Mouse (Mus musculus) brown adipose tissue, adult 24 weeks (tissue): Measurements from ENCODE around the gene Tssc4. TPM values are rescaled to one million over a fixed set of nuclear protein-coding genes. Genes with fewer than 3 reads are reported as not detected.

Experiments
- H3K27ac ChIP-seq: fragments of 200-500 bp; replicated peaks from 2 replicates; pipeline ENCODE4 v1.5.1; 2012; ENCODE audit warnings: low read depth, mild to moderate bottlenecking, low read length
- H3K4me1 ChIP-seq: fragments of 200-500 bp; 2 replicates; pipeline ENCODE4 v1.6.1; 2012; ENCODE audit warnings: low read length, mixed read lengths; ENCODE audit not compliant: control insufficient read depth, insufficient read depth, insufficient read length
- H3K4me3 ChIP-seq: fragments of 200-500 bp; 2 replicates; pipeline ENCODE4 v1.5.1; 2012; ENCODE audit warnings: low read depth, mild to moderate bottlenecking, low read length, moderate library complexity; ENCODE audit not compliant: insufficient read depth
- polyA plus RNA-seq: library from polyadenylated mRNA; stranded (reverse); fragments of >200 nt; gene quantifications from 2 replicates; pipeline ENCODE4 v1.2.4, GENCODE M21; 2012; ENCODE audit not compliant: missing spikeins, insufficient read depth, insufficient read length

Tssc4 gene
- polyA plus RNA-seq, 1 experiment: 13.2 TPM

DNA sequence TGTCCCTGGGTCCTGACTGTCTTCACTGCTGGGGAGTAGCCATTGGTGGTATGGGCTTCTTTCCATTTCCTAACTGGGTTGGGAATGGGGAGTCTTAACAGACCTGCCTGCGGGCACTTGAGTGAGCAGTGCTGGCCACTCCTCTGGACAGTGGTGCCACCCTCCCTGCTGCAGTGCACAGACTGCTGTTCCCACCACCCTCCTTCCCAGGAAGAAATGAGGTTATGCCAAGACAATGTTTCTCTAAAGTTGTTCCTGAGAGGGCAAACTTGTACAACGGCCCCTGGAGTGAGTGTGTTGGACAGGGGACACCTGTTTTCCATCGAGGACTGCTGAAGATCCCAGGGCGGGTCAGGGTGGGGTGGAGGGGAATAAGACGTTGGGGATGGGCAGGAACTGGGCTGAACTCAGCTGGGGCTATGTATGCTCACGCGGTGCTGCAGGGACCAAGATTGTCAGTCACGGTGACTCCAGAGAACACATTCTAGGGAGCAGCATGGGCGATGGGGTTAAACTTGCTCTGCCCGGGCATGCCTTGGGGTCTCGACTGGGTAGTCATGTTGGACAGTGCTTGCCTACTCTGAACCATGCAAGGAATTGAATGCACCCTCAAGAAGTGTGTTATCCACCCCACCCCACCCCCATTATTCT lies 15.0 kb upstream of the Tssc4 start:
- H3K4me1 ChIP-seq: peaks cover 57% of the 10 kb centered on the region
- peak overlapping the region; percentile 93 for H3K4me3 ChIP-seq
- peak overlapping the region; percentile 97 for H3K27ac ChIP-seq

DNA sequence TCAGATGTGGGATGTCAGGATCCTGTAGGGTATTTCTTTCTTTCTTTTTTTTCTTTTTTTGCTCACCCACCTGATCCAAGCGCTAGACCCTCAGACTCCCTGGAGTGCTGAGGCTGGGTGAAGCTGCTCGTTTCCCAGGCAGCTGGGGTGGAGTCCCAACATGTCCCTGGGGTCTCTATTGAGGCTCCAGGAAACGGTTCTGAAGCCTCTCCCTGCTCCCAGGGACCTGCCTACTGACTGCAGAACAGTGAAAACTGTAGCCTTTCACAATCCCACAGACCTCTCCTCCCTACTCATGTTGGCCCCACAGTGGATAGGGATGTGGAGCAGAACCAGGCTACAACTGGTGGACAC lies 14.5 kb upstream of the Tssc4 start:
- H3K4me1 ChIP-seq: peaks cover 53% of the 10 kb centered on the region
- peak overlapping the region; percentile 93 for H3K4me3 ChIP-seq
- H3K27ac ChIP-seq: peak overlapping the region; percentile 97

DNA sequence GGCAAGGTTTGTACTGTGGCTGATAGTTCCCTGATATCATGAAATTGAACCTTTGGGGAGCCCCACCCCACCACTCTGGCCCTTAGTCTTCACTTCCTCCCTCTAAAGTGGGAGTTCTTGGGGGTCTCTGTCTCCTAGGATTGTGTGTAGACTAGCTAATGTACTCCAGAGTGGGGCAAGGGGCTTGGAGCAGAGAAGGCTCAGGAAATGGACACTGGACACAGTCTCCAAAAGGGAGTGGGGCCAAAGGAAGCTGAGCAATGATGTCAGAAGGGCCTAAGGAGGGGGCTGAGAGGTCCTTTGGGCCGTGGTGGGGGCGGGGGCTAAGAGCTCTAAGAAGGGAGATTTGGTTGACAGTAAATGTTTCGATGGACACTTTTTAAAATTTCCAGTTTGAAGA lies 14.0 kb upstream of the Tssc4 start:
- H3K4me1 ChIP-seq: peaks cover 53% of the 10 kb centered on the region
- peak overlapping the region; percentile 93 for H3K4me3 ChIP-seq
- peak overlapping the region; percentile 97 for H3K27ac ChIP-seq

DNA sequence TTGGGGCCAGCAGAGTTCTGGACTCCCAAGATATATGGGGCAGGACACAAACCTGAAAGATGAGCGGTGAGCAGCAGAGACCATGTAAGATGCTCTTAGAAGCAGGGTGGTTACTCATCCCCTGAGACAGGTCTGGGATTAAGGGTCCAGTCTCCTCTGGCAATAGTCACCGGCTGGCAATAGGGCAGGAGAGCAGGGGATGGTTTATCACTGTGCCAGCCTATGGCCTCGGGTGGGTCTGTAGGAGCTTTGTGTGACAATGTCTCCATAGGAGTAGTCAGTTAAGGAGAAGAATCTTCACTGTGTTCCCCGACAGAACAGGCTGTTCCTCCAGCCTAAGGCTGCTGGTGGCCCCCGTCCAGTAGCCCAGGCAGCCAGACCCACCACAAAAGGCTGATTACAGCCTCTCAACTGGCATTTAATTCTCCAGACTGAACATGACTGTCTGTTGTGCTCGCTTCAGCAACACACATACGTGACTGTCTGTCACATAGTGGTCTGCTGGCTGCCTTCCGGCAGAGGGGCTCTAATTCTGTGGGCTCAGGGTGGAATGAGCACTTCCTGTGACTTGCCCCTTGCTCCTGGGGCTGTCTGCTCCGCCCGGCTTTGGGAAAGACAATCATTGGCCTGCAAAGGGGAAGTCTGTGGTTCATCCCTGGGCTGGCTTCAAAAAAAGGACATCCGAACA lies 13.4 kb upstream of the Tssc4 start:
- peaks cover 51% of the 10 kb centered on the region for H3K4me1 ChIP-seq
- peak overlapping the region; percentile 93 for H3K4me3 ChIP-seq
- peak overlapping the region; percentile 97 for H3K27ac ChIP-seq

DNA sequence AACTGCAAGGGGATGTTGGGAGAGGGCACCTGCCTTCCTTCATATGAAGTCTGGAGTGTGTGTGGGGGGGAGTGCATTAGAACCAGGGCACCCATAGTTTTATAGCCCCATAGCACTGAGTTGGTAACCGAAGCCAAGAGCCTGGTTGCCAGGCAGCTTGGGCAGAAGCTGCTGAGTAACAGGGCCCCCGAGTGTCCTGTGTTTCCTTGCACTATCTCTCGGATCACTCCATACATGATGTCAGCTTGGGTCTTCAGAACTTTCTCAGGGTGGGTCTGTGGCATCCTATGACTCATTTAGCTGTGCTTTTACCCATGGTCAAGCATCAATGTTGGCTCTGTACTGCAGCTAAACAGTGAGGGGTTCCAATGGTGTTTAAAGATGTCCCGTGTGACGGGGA lies 12.0 kb upstream of the Tssc4 start:
- H3K4me3 ChIP-seq: peak overlapping the region; percentile 93

DNA sequence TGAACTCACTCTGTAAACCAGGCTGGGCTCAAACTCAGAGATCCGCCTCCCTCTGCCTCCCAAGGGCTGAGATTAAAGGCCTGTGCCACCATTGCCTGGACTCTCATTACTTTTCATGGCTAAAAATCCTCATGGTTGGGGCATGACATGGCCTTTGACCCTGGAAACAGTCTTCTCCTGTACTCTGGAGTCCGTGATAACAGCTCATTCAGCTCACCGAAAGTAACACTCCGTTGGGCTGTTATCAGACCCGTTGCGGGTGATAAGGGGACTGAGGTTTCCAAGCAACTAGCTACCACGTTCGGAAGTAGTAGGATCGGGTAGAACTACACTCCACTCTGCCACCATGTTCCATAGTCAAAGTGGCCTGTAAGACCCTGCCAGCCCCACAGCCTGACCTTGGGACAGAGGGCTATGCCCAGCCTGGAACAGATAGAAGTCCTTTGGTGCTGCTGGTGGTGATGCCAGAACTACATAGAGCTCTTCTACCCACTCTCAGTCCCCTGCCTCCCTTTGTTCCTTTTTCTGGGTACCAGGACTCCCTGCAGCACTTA lies 11.3 kb upstream of the Tssc4 start:
- peak overlapping the region; percentile 93 for H3K4me3 ChIP-seq
- H3K4me1 ChIP-seq: peaks cover 57% of the 10 kb centered on the region

More for the DNA sequence above, 12.0 kb upstream of the Tssc4 start:
- H3K4me1 ChIP-seq: peaks cover 55% of the 10 kb centered on the region
- peak overlapping the region; percentile 97 for H3K27ac ChIP-seq

DNA sequence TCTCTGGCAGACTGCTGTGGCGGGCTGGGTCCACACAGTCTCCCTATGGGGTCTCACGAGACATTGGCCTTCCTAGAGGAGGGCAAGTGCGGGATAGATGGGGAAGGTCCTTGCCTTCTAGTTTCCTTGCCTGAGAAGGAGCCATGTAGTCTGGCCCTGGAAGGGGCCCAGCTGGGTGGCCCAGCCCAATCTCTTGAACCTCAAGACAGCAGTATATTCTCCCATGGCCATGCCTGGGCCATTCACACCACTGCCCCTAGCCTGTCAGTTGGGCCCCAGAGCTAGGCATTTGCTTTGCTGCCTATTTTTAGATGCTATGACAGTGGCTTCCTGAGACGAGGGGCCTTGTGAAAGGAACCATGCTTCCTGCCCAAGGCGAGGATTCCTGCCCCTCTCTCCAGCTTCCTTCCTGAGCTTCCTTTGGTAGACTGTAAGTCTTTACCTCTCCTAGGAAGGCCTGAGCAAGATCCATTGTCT lies 10.8 kb upstream of the Tssc4 start:
- peaks cover 57% of the 10 kb centered on the region for H3K4me1 ChIP-seq
- H3K27ac ChIP-seq: peak overlapping the region; percentile 97
- peak overlapping the region; percentile 93 for H3K4me3 ChIP-seq

More for the DNA sequence above, 11.3 kb upstream of the Tssc4 start:
- H3K27ac ChIP-seq: peak overlapping the region; percentile 97

DNA sequence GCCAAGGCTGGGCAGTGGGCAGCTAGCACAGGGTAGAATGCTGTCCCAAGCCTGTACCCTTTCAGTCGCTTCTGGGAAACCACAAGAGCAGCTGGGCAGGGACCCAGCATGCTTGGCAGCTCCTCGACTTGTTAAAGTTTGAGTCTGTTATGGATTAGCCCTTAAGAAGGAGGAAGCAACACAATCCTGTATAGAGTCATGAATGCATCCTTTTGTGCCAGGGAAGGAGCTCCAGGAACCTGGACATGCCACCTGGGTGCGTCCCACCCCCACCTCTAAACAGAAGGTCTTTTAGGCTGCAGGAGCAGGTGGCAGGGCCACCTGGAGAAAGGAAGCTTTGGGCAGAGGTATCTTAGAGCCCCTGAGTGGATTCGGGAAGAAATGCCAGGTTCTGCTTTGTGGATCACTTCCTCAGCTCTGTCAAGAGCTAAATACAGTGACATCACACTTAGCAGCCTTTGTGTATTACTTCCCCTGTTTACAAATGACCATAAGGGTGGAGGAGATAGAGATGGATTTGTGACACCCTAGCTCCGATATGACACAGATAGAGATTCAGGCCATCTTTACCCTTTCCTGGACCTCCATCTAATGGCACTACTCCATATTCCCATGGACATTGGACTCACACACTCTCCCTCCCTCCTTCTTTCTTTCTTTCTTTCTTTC lies 9.7 kb upstream of the Tssc4 start:
- Histone ChIP-seq H3K4me3 (0 out of 2 replicates have a peak overlapping the region, but pooled peaks have one; percentile 10), H3K27ac (peak overlapping the region; percentile 97), H3K4me1 (peaks cover 57% of the 10 kb centered on the region)

- Histone ChIP-seq H3K4me3 (no peak overlapping the region), H3K4me1 (peaks cover 28% of the 10 kb centered on the region), H3K27ac (peak overlapping the region; percentile 15; the same call in 1 of the 2 replicates)
These were observed 6.3 kb upstream of the Tssc4 start for GRCm38 (mm10) chr7:143062704-143063103.

DNA sequence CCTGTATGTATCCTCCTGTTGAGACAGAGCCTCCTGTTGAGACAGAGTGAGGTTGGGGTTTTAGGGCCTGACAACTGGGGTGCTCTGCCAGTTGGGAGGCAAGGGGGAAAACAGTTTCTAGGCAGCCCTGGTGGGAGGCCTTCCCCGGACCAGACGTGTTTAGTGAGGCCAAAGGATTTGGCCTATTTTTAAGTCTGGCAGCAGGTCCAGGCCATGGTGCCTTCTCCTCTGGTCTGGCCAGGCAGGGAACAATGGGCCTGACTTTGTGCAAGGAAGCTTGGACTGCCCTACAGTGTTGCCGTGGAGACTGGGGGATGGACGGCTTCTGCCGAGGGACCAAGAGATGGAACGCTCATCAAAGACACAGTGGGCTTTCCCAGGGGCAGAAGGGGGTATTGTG lies 4.8 kb upstream of the Tssc4 start:
- Histone ChIP-seq H3K4me1 (peaks cover 26% of the 10 kb centered on the region), H3K27ac (no peak overlapping the region), H3K4me3 (no peak overlapping the region)

DNA sequence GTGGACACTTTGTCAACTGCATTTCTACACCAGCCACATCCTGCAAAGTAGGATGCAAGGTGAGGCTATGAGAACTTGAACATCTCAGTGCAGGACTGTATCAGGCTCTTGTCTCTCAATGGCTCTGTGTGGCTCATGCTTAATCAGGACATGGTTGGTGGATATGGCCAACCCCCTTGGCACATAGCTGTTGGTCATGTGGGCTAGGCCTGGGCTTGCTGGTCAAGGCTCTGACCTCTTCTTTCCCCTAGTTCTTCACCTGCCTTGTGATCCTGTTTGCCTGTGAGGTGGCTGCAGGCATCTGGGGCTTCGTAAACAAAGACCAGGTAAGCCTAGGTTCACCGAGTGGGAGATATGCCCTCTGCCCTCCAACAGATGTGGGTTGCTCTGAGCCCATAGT lies 3.4 kb upstream of the Tssc4 start:
- Histone ChIP-seq H3K27ac (no peak overlapping the region), H3K4me3 (no peak overlapping the region)

DNA sequence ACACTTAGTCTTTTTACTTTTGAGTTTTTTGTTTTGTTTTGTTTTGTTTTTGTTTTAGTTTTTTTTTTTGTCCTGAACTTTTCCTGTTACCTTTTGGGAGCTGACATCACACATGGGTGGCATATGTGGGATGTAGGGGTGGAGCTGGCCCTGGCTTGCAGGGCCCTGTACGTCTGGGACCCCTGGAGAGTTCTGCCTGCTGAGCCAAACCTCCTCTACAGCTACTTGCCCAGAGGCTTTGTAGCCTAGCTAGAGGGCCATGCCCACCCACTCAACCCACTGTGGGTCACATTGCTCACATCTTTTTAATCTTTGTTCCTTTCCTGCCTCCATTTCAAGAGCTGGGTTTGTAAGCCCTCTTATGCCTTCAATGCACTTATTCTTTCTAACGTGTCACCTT lies 1.6 kb upstream of the Tssc4 start:
- H3K4me3 ChIP-seq: no peak overlapping the region
- peaks cover 18% of the 10 kb centered on the region for H3K4me1 ChIP-seq
- peak overlapping the region; percentile 82; the same call in 1 of the 2 replicates for H3K27ac ChIP-seq

More for the DNA sequence above, 3.4 kb upstream of the Tssc4 start:
- peaks cover 27% of the 10 kb centered on the region for H3K4me1 ChIP-seq

DNA sequence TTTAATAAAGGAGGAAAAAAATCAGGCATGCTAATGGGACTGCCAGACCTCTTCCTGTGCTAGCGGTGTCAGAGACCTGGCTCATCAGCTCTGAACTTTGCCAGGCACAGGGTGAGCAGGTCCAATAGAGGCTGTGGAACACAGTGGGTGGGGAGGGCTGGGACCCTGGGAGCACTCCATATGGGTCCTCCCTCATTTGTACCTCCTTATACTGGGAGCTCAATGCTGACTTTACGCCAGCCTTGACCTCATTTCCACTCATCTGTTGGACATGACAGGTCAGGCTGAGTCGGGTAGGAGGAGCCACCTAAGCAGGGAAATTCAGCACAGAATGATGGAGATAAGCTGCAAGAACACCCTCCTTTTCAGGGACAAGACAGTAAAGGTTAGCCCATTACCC lies 1.2 kb upstream of the Tssc4 start:
- peaks cover 17% of the 10 kb centered on the region for H3K4me1 ChIP-seq
- H3K4me3 ChIP-seq: no peak overlapping the region
- H3K27ac ChIP-seq: peak overlapping the region; percentile 82

DNA sequence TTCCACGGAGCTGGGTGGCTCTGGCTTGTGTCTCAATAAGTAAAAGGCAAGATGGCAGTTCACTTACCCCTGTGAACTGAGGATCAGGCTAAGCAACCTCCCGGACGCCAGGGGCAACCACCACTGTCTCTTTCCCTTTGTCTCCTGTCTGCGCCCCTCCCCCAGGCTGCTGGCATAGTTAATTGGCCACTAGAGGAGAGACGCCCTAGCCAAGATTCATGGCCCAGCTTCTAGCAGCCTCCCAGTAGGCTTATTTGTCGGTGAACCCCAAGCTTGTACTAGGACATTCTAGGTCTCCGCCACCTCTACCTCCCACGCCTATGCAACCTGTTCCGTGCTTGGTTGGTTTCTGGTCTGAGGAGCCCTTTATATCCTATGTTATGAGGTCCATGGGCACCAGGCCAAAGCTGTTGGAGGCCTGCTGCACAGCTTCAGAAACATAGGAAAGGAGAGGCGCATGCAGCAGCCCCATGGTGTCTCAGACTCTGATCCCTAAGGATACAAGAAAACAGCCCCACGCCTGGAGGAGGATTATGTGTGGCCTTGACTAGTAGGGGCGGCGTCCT lies 650 bp upstream of the Tssc4 start:
- peaks cover 17% of the 10 kb centered on the region for H3K4me1 ChIP-seq
- H3K4me3 ChIP-seq: peak overlapping the region; percentile 33
- H3K27ac ChIP-seq: peak overlapping the region; percentile 82
